ENCODE assay signal across 19 mouse cellular contexts in the genomic region with DNA sequence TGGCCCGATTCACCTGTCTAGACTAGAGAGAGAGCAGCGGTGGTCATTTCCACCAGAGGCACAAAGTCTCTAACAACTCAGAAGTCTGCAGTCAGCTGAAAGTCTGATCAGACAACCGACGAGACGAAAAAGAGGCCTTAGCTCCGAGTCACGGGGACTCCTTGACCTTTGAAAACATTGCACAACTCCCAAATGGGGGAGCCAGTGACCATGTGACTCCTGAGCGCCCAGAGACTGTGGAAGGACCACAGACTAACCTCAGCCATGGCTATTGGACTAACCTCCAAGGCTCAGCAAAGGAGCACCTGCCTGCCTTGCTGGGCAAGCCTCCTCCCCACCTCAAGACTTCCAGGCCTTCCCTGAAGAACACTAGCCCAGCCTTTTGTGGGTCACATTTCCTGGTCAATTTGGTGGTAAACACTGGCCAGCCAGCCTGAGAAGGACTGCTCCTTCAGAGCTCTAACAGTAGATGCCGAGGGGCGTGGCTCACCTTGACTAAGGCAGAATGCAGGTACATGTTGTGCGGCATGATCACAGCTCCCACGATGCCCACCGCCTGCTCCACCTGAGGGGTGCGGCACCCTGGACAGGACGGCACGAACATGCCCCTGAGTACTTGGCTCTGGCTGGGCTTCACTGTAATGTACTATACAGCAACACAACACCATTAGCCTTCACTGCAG. TPM values are rescaled to one million over a fixed set of nuclear protein-coding genes. Genes with fewer than 3 reads are reported as not detected.
DNase-seq lines count a peak whose midpoint lies in the region; ATAC-seq lines count a peak whose summit lies in the region.
"Had no signal": no experiment of that assay in that cellular context is flagged by ENCODE, and none has a peak within 500 bp of the region (broad histone marks: within the 10 kb centered on the region; RNA-seq: fewer than 3 reads in every experiment).

No protein-coding gene starts in this region.

- no peak overlapping the region for H3K27ac ChIP-seq in midbrain, embryonic 13.5 days
- H3K27ac ChIP-seq: embryonic facial prominence, embryonic 10.5 days; limb, embryonic 10.5 days had no signal

- ATAC-seq in midbrain, embryonic 13.5 days, result no peak

- H3K4me2 ChIP-seq in midbrain, embryonic 13.5 days (replicated peaks), result no peak overlapping the region
- H3K4me2 ChIP-seq: heart, embryonic 11.5 days had no signal

- no peak overlapping the region for H3K9ac ChIP-seq in midbrain, embryonic 13.5 days (replicated peaks)

- H3K27me3 ChIP-seq in midbrain, embryonic 13.5 days, result no peaks in the 10 kb centered on the region

- H3K9me3 ChIP-seq in midbrain, embryonic 13.5 days, result no peaks in the 10 kb centered on the region
- H3K9me3 ChIP-seq: embryonic facial prominence, embryonic 10.5 days; limb, embryonic 10.5 days had no signal

- WGBS in midbrain, embryonic 13.5 days, result 94% methylated on average over 16 of the region's 16 CpGs

- H3K4me1 ChIP-seq in midbrain, embryonic 13.5 days (replicated peaks), result no peaks in the 10 kb centered on the region
- H3K4me1 ChIP-seq: embryonic facial prominence, embryonic 10.5 days; limb, embryonic 10.5 days had no signal

- no peak overlapping the region for H3K4me3 ChIP-seq in midbrain, embryonic 13.5 days (replicated peaks)
- H3K4me3 ChIP-seq: embryonic facial prominence, embryonic 10.5 days; limb, embryonic 10.5 days had no signal

- H3K36me3 ChIP-seq in midbrain, embryonic 13.5 days, result peaks cover 89% of the 10 kb centered on the region

- DNase-seq in kidney, adult 18-20 months, result peak; percentile 77
- no peak for DNase-seq in kidney, postnatal 4 days
- DNase-seq in adrenal gland, postnatal 14 days, result peak; percentile 74
- peak; percentile 76 for DNase-seq in kidney, postnatal 14 days
- peak; percentile 65 for DNase-seq in lung, postnatal 36 days
- DNase-seq in cerebellum, adult 18-20 months, result no peak
- DNase-seq in cerebellum, adult 11-12 months, result no peak
- DNase-seq: cerebellum, adult 11 months; layer of hippocampus, adult 9-11 months had no signal

RNA-seq across cellular contexts. Expression of gene Gm5475, which starts 18.5 kb away (rescaled TPM):
- total RNA-seq in adrenal gland, postnatal 14 days (2021), result 0.19 TPM in 2 replicates
- polyA plus RNA-seq in midbrain, embryonic 13.5 days (2015; fragmentation: Nextera tagmentation; extraction: Ambion mirVana), result 0.08 and 0.11 TPM in 2 replicates
- total RNA-seq: megakaryocyte-erythroid progenitor cell, adult 5-6 weeks had no signal
- polyA plus RNA-seq: embryonic facial prominence, embryonic 10.5 days; heart, embryonic 11.5 days; hindbrain, embryonic 11.5 days; spleen, adult 2 months had no signal

RNA-seq across cellular contexts. Expression of gene Slc11a2, which starts 21.4 kb away (rescaled TPM):
- total RNA-seq in adrenal gland, postnatal 14 days (2021), result 95.8 and 102 TPM in 2 replicates
- polyA plus RNA-seq in midbrain, embryonic 13.5 days (2015; fragmentation: Nextera tagmentation; extraction: Ambion mirVana), result 21.5 TPM in 2 replicates

RNA-seq across cellular contexts. Expression of gene Higd1c, which starts 39.1 kb away (rescaled TPM):
- 0.83 TPM in 1 of 2 replicates, not detected in the other for total RNA-seq in adrenal gland, postnatal 14 days (2021)
- polyA plus RNA-seq in midbrain, embryonic 13.5 days (2015; fragmentation: Nextera tagmentation; extraction: Ambion mirVana), result not detected in 2 replicates
- total RNA-seq: megakaryocyte-erythroid progenitor cell, adult 5-6 weeks had no signal
- polyA plus RNA-seq: C2C12; embryonic facial prominence, embryonic 10.5 days; heart, embryonic 11.5 days; hindbrain, embryonic 11.5 days; limb, embryonic 10.5 days; neural tube, embryonic 11.5 days; spleen, adult 2 months; thymus, postnatal 0 days had no signal

RNA-seq across cellular contexts. Expression of gene Mettl7a2, which starts 50.5 kb away (rescaled TPM):
- total RNA-seq in adrenal gland, postnatal 14 days (2021), result 1.5 and 2.2 TPM in 2 replicates
- not detected in 2 replicates for polyA plus RNA-seq in midbrain, embryonic 13.5 days (2015; fragmentation: Nextera tagmentation; extraction: Ambion mirVana)
- total RNA-seq: megakaryocyte-erythroid progenitor cell, adult 5-6 weeks had no signal
- polyA plus RNA-seq: C2C12; embryonic facial prominence, embryonic 10.5 days; heart, embryonic 11.5 days; hindbrain, embryonic 11.5 days; limb, embryonic 10.5 days; spleen, adult 2 months; thymus, postnatal 0 days had no signal

RNA-seq across cellular contexts. Expression of gene Methig1, which starts 50.5 kb away (rescaled TPM):
- 0.68 and 0.78 TPM in 2 replicates for total RNA-seq in adrenal gland, postnatal 14 days (2021)
- not detected in 2 replicates for polyA plus RNA-seq in midbrain, embryonic 13.5 days (2015; fragmentation: Nextera tagmentation; extraction: Ambion mirVana)
- total RNA-seq: megakaryocyte-erythroid progenitor cell, adult 5-6 weeks had no signal
- polyA plus RNA-seq: C2C12; embryonic facial prominence, embryonic 10.5 days; heart, embryonic 11.5 days; neural tube, embryonic 11.5 days; spleen, adult 2 months had no signal

Comparison
In these comparisons a context has a peak if more than half of its experiments do, and no peak if none do; other contexts are left out.
1. DNase-seq: peak in kidney, adult 18-20 months (single experiment), adrenal gland, postnatal 14 days (single experiment), kidney, postnatal 14 days (single experiment) and lung, postnatal 36 days (single experiment); none in kidney, postnatal 4 days (0 of 2), cerebellum, adult 18-20 months (0 of 2) and cerebellum, adult 11-12 months (single experiment).